Mouse (Mus musculus) limb, embryonic 14.5 days (tissue): Measurements from ENCODE around the gene Ank2. TPM values are rescaled to one million over a fixed set of nuclear protein-coding genes. Genes with fewer than 3 reads are reported as not detected.

Experiments
- ATAC-seq: fragments of 200-750 bp; cut with Nextera tagmentation; 2 replicates; pipeline ENCODE4 v1.8.0; 2017; ENCODE audit warnings: low read depth, moderate number of reproducible peaks, moderate TSS enrichment; ENCODE audit not compliant: low FRiP score
- DNase-seq: peaks from one replicate; pipeline ENCODE4 v3.0.0-alpha.2; 2015; ENCODE audit warnings: low spot score
- H3K27ac ChIP-seq: fragments of 300-500 bp; sonication (generic); replicated peaks from 2 replicates; pipeline ENCODE4 v1.5.1; 2014; ENCODE audit warnings: low read depth, mild to moderate bottlenecking, low read length, moderate library complexity, mixed read lengths
- H3K27me3 ChIP-seq: fragments of 300-500 bp; sonication (generic); 2 replicates; pipeline ENCODE4 v1.6.1; 2014; ENCODE audit warnings: low read length, mixed read lengths; ENCODE audit not compliant: control insufficient read depth, insufficient read depth
- H3K36me3 ChIP-seq: fragments of 300-500 bp; sonication (generic); 2 replicates; pipeline ENCODE4 v1.6.1; 2014; ENCODE audit warnings: mild to moderate bottlenecking, low read length, moderate library complexity, mixed read lengths; ENCODE audit not compliant: control insufficient read depth, insufficient read depth
- H3K4me1 ChIP-seq: fragments of 300-500 bp; sonication (generic); 2 replicates; pipeline ENCODE4 v1.6.1; 2014; ENCODE audit warnings: antibody characterized with exemption, low read length, mixed read lengths; ENCODE audit not compliant: control insufficient read depth, insufficient read depth
- H3K4me2 ChIP-seq: fragments of 300-500 bp; sonication (generic); replicated peaks from 2 replicates; pipeline ENCODE4 v1.6.1; 2014; ENCODE audit warnings: low read depth, mild to moderate bottlenecking, low read length, moderate library complexity; ENCODE audit not compliant: severe bottlenecking
- H3K4me3 ChIP-seq: fragments of 300-500 bp; sonication (generic); replicated peaks from 2 replicates; pipeline ENCODE4 v1.5.1; 2014; ENCODE audit warnings: low read length
- H3K9ac ChIP-seq: fragments of 300-500 bp; sonication (generic); 2 replicates; pipeline ENCODE4 v1.6.1; 2014; ENCODE audit warnings: mild to moderate bottlenecking, low read depth, low read length, moderate library complexity; ENCODE audit not compliant: severe bottlenecking
- H3K9me3 ChIP-seq: fragments of 300-500 bp; sonication (generic); 2 replicates; pipeline ENCODE4 v1.6.1; 2016; ENCODE audit warnings: low read length; ENCODE audit not compliant: control insufficient read depth
- POLR2A ChIP-seq: fragments of 200-500 bp; IDR thresholded peaks from 2 replicates; pipeline ENCODE4 v1.8.0; 2012; ENCODE audit warnings: inconsistent platforms, mild to moderate bottlenecking, moderate library complexity, borderline replicate concordance; ENCODE audit not compliant: insufficient read depth, insufficient read length; ENCODE audit errors: extremely low read depth
- WGBS: fragments of 180-500 bp; shearing (Covaris S2); extraction: QIAGEN DNeasy Blood & Tissue Kit; methylation state at CpG from one replicate; pipeline ENCODE4 v1.1.7; 2014; 5-methylcytosine and 5-hydroxymethylcytosine counted together
- polyA plus RNA-seq, 2 experiments: library from polyadenylated mRNA; depleted of rRNA in 1 of 2; stranded (reverse) in 1 of 2; unstranded in 1 of 2; fragments of >200 nt; fragmentation: Nextera tagmentation in 1 of 2; extraction: Ambion mirVana in 1 of 2; gene quantifications; 2 replicates each; pipeline versions ENCODE4 v1.2.1 to v1.2.3; 2012 to 2014

Ank2 gene
- polyA plus RNA-seq, 2 experiments, result 33.0 to 41.6 TPM

DNA sequence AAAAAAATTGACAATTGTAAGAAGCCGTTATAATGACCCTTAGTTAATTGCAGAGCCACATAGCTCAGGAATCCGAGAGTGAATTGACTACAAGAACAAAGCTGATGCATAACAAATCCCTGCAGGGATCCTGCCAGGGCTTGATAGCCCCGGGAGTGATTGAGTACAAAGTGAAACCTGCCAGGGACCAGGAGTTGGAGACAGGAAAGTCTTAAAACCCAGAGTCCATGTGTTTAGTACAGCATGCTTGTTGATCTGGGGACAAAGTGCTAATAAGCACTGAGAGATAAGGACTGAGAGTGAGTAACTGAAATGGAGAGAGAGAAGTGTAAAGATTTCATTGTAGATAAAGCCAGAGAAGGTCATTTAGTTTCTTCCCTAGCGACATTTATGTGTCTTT lies 31.1 kb upstream of the Ank2 start:
- Histone ChIP-seq H3K4me3 (no peak overlapping the region), H3K4me2 (no peak overlapping the region), H3K4me1 (no peaks in the 10 kb centered on the region), H3K9ac (no peak overlapping the region), H3K27ac (no peak overlapping the region), H3K27me3 (no peaks in the 10 kb centered on the region), H3K36me3 (no peaks in the 10 kb centered on the region), H3K9me3 (no peaks in the 10 kb centered on the region)
- DNase-seq (no peak), ATAC-seq (no peak)
- TF ChIP-seq POLR2A, result no peak
- 13% methylated on average over 4 of the region's 4 CpGs for WGBS

DNA sequence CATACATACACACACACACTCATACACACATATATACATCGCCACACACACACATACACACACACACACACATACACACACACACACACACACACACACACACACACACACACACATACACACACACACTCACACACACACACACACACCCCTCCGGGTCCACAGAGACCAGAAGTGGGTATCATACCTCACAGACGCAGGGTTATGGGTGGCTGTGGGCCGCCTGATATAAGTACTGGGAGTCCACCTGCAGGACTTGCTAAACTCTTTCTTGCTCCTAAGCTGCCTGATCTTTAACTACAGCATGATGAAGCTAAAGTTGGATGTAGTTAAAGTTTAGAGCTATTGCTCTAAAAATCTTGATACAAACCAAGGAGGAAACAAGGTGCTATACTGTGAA lies 30.7 kb upstream of the Ank2 start:
- ATAC-seq (no peak), DNase-seq (no peak)
- 85% methylated on average over 4 of the region's 4 CpGs for WGBS
- H3K27ac ChIP-seq, result no peak overlapping the region
- no peaks in the 10 kb centered on the region for H3K9me3 ChIP-seq
- no peaks in the 10 kb centered on the region for H3K4me1 ChIP-seq
- no peak overlapping the region for H3K9ac ChIP-seq
- no peak for TF ChIP-seq POLR2A
- H3K4me2 ChIP-seq, result no peak overlapping the region
- H3K4me3 ChIP-seq, result no peak overlapping the region
- H3K27me3 ChIP-seq, result no peaks in the 10 kb centered on the region
- no peaks in the 10 kb centered on the region for H3K36me3 ChIP-seq

DNA sequence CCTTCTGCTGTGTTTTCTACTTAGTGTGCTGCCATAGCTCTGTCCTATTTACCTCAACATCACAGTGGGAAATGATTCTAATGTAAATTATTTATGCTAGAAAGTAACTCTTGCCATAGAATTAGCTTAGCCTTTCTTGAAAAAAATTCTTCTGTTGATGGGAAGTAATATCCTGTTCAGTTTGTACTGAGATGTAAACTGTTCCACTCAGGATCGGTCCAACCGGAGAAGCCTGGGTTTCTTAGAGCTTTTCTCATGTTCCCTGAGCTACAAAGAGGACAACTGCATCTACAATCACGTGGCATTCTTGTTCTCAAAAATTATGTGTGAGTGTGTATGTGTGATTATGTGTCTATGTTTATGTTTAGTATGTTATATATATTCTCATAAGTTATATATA lies 30.1 kb upstream of the Ank2 start:
- Histone ChIP-seq H3K27me3 (no peaks in the 10 kb centered on the region), H3K9me3 (no peaks in the 10 kb centered on the region), H3K4me1 (no peaks in the 10 kb centered on the region), H3K36me3 (no peaks in the 10 kb centered on the region), H3K27ac (no peak overlapping the region), H3K4me2 (no peak overlapping the region), H3K9ac (no peak overlapping the region), H3K4me3 (no peak overlapping the region)
- 86% methylated on average over 3 of the region's 3 CpGs for WGBS
- ATAC-seq, result no peak
- TF ChIP-seq POLR2A, result no peak
- DNase-seq, result no peak

DNA sequence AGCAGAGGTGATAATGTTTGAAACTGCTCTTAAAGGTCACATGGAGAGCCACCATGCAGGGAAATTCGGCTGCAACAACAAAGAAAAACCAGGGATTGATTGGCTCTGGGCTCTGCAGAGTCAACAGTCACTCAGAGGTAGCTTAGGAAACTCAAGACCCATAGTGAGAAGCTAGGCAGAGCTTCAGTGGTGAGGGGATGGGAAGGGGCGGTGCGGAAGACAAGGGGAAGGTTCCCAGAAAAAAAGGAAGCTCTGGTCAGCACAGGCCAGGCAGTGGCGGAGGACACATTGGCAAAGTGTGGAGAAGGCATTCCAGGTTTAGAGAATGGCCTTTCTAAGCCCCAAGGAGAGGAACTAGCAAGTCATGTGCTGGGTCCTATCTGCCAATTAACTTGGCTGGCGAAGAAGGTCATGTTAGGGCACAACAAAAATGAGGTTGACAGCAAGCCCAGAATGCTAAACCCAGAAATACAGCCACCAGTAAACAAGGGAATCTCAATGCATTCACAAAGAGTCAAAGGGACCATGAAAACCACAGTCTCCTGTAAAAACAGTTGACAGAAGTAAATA lies 28.4 kb upstream of the Ank2 start:
- Histone ChIP-seq H3K9ac (no peak overlapping the region), H3K36me3 (no peaks in the 10 kb centered on the region), H3K4me1 (no peaks in the 10 kb centered on the region), H3K4me2 (no peak overlapping the region), H3K27me3 (no peaks in the 10 kb centered on the region), H3K27ac (no peak overlapping the region), H3K4me3 (no peak overlapping the region), H3K9me3 (no peaks in the 10 kb centered on the region)
- ATAC-seq, result no peak
- TF ChIP-seq POLR2A, result no peak
- 79% methylated on average over 5 of the region's 5 CpGs for WGBS
- no peak for DNase-seq

DNA sequence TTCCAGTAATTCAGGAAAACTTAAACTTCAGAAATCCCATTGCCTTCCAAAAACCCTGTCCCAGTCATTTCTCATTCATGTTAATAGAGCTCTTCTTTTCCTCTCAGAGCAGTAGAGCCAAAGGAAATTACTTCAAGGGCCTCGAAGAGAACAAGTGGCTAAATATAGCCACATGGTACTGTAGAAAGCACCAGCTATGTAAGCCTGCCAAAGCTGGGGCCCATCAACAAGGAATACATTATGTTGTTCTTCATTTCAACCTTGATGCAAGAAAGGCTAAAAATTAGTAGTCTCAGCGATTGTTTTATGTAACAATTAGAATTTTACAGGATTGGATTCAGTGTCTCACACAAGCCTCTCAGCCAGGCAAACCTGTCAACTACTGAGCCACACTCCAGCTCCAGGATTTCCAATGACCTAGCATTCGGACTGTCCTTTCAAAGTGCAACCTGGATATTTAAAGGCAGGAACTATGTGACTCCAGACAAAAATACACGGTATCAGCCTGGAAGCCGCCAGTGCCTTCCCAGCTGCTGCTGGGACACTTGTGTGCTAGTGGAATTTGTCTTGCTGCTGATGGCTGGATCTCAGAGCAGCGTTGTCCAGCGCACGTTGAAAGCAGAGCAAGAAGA lies 26.2 kb upstream of the Ank2 start:
- WGBS, result 79% methylated on average over 8 of the region's 8 CpGs
- no peak for TF ChIP-seq POLR2A
- no peak; the same call in 1 of the 2 replicates for ATAC-seq
- Histone ChIP-seq H3K36me3 (no peaks in the 10 kb centered on the region), H3K4me1 (no peaks in the 10 kb centered on the region), H3K4me3 (no peak overlapping the region), H3K27me3 (no peaks in the 10 kb centered on the region), H3K9ac (no peak overlapping the region), H3K4me2 (no peak overlapping the region), H3K9me3 (no peaks in the 10 kb centered on the region), H3K27ac (no peak overlapping the region)
- no peak for DNase-seq

DNA sequence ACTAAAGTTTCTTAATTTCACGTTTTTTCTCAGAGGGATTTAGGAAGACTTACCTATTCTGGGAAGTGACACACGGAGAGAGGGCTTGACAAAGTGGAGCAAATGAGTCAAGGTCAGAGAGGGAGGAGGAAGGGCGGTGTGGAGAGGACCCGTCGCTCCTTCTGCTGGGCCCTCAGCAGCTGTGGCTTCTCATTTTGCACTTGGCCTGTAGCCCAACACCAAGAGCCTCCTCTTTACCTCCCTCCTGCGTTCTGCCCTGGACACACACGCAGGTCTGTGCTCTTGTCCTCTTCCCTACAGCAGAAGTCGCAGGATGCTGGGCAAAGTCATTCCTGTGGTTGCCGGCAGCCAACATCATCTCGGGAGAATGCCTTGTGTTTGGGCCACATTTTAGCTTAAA lies 22.0 kb upstream of the Ank2 start:
- no peaks in the 10 kb centered on the region for H3K27me3 ChIP-seq
- no peak overlapping the region for H3K9ac ChIP-seq
- TF ChIP-seq POLR2A, result no peak
- ATAC-seq (no peak), DNase-seq (no peak)
- no peaks in the 10 kb centered on the region for H3K9me3 ChIP-seq
- no peaks in the 10 kb centered on the region for H3K4me1 ChIP-seq
- no peak overlapping the region for H3K4me2 ChIP-seq
- no peaks in the 10 kb centered on the region for H3K36me3 ChIP-seq
- 68% methylated on average over 10 of the region's 10 CpGs for WGBS
- no peak overlapping the region for H3K4me3 ChIP-seq
- no peak overlapping the region for H3K27ac ChIP-seq
